Mouse (Mus musculus) bone marrow, adult 2 months (tissue): ENCODE data around the gene Nprl3.

Experiments used
- CTCF ChIP-seq: fragments of 200-500 bp; IDR thresholded peaks from 2 replicates; pipeline ENCODE4 v1.5.1; 2011; ENCODE audit warnings: low read length, control low read depth; ENCODE audit not compliant: control insufficient read depth, insufficient read depth
- POLR2A ChIP-seq: fragments of 200-500 bp; IDR thresholded peaks from 2 replicates; pipeline ENCODE4 v1.6.1; 2011; ENCODE audit warnings: low read depth, mild to moderate bottlenecking, control low read depth, low read length, borderline replicate concordance; ENCODE audit not compliant: control insufficient read depth

DNA sequence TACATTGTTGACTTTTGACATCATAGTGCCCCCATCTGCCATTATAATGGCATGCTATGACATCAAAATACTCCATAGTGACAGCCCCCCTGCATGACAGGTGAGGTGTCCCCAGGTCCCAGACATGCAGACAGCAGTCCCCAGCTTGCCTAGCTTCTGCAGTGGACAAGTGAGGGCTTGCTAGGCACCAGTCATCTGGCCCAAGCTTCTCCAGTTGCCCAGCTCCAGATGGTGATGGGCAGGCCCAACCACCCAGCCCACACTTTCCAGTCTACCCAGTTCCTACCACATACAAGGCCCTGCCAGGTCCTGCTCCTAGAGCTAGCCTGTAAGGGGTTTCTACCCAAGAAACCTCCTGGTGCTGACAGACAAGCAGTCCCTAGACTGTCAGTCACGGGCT is 89.0 kb downstream of the Nprl3 start:
- no peak for TF ChIP-seq CTCF
- no peak for TF ChIP-seq POLR2A
